Mouse (Mus musculus): ENCODE results near the gene Stim1.

DNA sequence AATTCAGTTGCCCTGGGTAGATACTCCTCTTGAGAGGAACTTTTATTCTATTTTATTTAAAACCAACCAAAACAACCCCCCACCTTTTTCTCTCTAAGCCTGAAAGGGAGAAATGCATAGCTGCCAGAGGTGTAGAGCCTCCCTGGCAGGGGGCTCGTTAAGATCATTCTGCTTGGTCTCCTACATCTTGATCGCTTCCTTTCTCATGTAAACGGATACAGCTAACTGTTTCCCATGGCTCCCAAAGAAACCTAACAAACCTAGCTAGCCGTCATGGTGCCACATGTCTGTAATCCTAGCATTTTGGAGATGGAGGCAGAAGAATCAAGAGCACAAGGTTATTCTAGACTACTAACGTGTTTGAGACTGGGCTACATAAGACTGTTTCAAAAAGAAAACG, 148.2 kb downstream of the Stim1 start:
- TF ChIP-seq CTCF (IDR thresholded peaks at IDR 0.05; ENCODE audit: low read depth, low read length) (no peak), POLR2A (IDR thresholded peaks at IDR 0.05; ENCODE audit: extremely low read depth, insufficient read depth, low read length) (no peak)
